Mouse (Mus musculus) small intestine, adult 10 weeks (tissue): Measurements from ENCODE around the gene Apip. TPM values are rescaled to one million over a fixed set of nuclear protein-coding genes. Genes with fewer than 3 reads are reported as not detected.

Experiments
- polyA plus RNA-seq: library from polyadenylated mRNA; stranded (reverse); fragments of 350-450 nt; fragmentation: Illumina TruSeq; extraction: RNeasy Lipid Tissue Mini Kit (QIAGEN cat#74804); gene quantifications from one replicate; pipeline ENCODE4 v1.2.3, GENCODE M21; 2014; ENCODE audit warnings: low replicate concordance

The Apip gene
- polyA plus RNA-seq = 16.8 TPM

GRCm38 (mm10) chr2:103073219-103073982 lies at the start of gene Apip, which contains the start of gene Pdhx:
Gene Apip (plus strand): TSS chr2:103073675.
Gene Pdhx (minus strand): TSS chr2:103073513.

Other genes starting within 250 kb of the Apip start
- 29.9 TPM for gene Cd44, start 172.0 kb upstream of the Apip start, polyA plus RNA-seq
- 25.1 TPM for gene Pdhx, start 162 bp upstream of the Apip start, polyA plus RNA-seq
- gene Ehf, start 229.6 kb downstream of the Apip start, polyA plus RNA-seq = 84.2 TPM